Mouse (Mus musculus): ENCODE measurements around the gene Olfr30.

DNA sequence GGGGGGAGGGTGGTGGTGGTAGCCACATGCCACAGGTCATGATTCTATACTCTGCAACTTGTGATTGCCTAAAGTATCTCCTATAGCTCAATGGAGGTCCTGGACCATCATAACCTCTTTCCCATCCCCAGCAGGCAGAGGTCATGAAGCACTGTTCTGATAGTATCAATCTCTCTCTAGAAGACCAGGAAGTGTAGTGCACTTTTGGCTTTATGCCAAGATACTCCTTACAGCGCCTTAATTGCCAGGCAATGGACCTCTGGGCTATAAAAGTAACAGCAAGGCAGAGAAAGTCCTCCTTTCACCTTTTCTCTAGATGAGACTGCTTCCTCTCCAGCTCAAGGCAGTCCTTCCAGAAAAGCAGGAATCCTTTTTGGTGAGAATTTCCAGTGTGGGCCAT is 41.3 kb downstream of the Olfr30 start, which contains the start of gene 1810065E05Rik:
- TF ChIP-seq NRF1 (IDR thresholded peaks at IDR 0.05; ENCODE audit: low read depth, low read length) (no peak), CTCF (conservative IDR thresholded peaks at IDR 0.05 in 1 of 2, IDR thresholded peaks at IDR 0.05 in 1 of 2; ENCODE audit: low read depth in 2 of 2, low read length in 2 of 2) (no peak), EP300 (IDR thresholded peaks at IDR 0.05; ENCODE audit: low read length) (no peak), CHD2 (IDR thresholded peaks at IDR 0.05; ENCODE audit: low read length) (no peak), KAT2A (IDR thresholded peaks at IDR 0.05; ENCODE audit: insufficient replicate concordance, low read length) (no peak), POLR2A (IDR thresholded peaks at IDR 0.05; ENCODE audit: low read depth, low read length) (no peak), CHD1 (IDR thresholded peaks at IDR 0.05; ENCODE audit: low read depth, low read length) (no peak), ZNF384 (IDR thresholded peaks at IDR 0.05; ENCODE audit: low read depth, low read length) (no peak), JUND (conservative IDR thresholded peaks at IDR 0.05; ENCODE audit: low read depth, low read length) (no peak), BHLHE40 (IDR thresholded peaks at IDR 0.05; ENCODE audit: low read depth, low read length) (no peak), POLR2AphosphoS2 (IDR thresholded peaks at IDR 0.05; ENCODE audit: low read depth, low read length) (no peak)

Data from CH12.LX (cell line).